Mouse (Mus musculus) hindbrain, postnatal 0 days (tissue): ENCODE results near the gene Olfr1358. TPM values are rescaled to one million over a fixed set of nuclear protein-coding genes. Genes with fewer than 3 reads are reported as not detected.

Experiments used
- ATAC-seq: fragments of 200-750 bp; cut with Nextera tagmentation; 2 replicates; pipeline ENCODE4 v1.8.0; 2017; ENCODE audit warnings: mild to moderate bottlenecking, moderate TSS enrichment, moderate library complexity
- DNase-seq: peaks from one replicate; pipeline ENCODE4 v3.0.0-alpha.2; 2015; ENCODE audit warnings: low spot score
- H3K27ac ChIP-seq: fragments of 300-500 bp; sonication (generic); 2 replicates; pipeline ENCODE4 v1.5.1; 2014; ENCODE audit warnings: mild to moderate bottlenecking
- H3K27me3 ChIP-seq: fragments of 300-500 bp; sonication (generic); 2 replicates; pipeline ENCODE4 v1.6.1; 2014; ENCODE audit warnings: low read length, mixed read lengths; ENCODE audit not compliant: insufficient read depth
- H3K36me3 ChIP-seq: fragments of 300-500 bp; sonication (generic); 2 replicates; pipeline ENCODE4 v1.6.1; 2014; ENCODE audit warnings: low read length, mixed read lengths; ENCODE audit not compliant: insufficient read depth
- H3K4me1 ChIP-seq: fragments of 300-500 bp; sonication (generic); 2 replicates; pipeline ENCODE4 v1.6.1; 2014; ENCODE audit warnings: antibody characterized with exemption, low read length, mixed read lengths; ENCODE audit not compliant: insufficient read depth
- H3K4me2 ChIP-seq: fragments of 300-500 bp; sonication (generic); 2 replicates; pipeline ENCODE4 v1.6.1; 2014; ENCODE audit warnings: low read depth, mild to moderate bottlenecking, low read length, moderate library complexity, mixed read lengths
- H3K4me3 ChIP-seq: fragments of 300-500 bp; sonication (generic); 2 replicates; pipeline ENCODE4 v1.5.1; 2014; ENCODE audit warnings: low read length
- H3K9ac ChIP-seq: fragments of 300-500 bp; sonication (generic); replicated peaks from 2 replicates; pipeline ENCODE4 v1.6.1; 2014; ENCODE audit warnings: mild to moderate bottlenecking, low read length, moderate library complexity, mixed read lengths
- H3K9me3 ChIP-seq: fragments of 300-500 bp; sonication (generic); 2 replicates; pipeline ENCODE4 v1.6.1; 2016; ENCODE audit warnings: low read length, mixed read lengths
- CTCF ChIP-seq: IDR thresholded peaks from 2 replicates; pipeline ENCODE4 v1.5.1; 2016; ENCODE audit warnings: antibody characterized with exemption, control low read depth, low read depth
- WGBS: fragments of 180-500 bp; shearing (Covaris S2); extraction: QIAGEN DNeasy Blood & Tissue Kit; methylation state at CpG from one replicate; pipeline ENCODE4 v1.1.7; 2014; 5-methylcytosine and 5-hydroxymethylcytosine counted together
- microRNA-seq, 2 experiments: library from miRNA; unstranded; fragments of <30 nt; microRNA quantifications; one replicate each; pipeline ENCODE4; 2016
- polyA plus RNA-seq: library from polyadenylated mRNA; unstranded; fragments of >200 nt; fragmentation: Nextera tagmentation; extraction: Ambion mirVana; gene quantifications from 2 replicates; pipeline ENCODE4 v1.2.1, GENCODE M21; 2015
- total RNA-seq: library from RNA; depleted of rRNA; stranded (reverse); fragments of >200 nt; gene quantifications from 2 replicates; pipeline ENCODE4 v1.2.3, GENCODE M21; 2014; rRNA removed

Gene Olfr1358
- total and polyA plus RNA-seq, 2 experiments from 2014 or later: not detected

GRCm38 (mm10) chr10:78569686-78570085 lies 52.5 kb downstream of the Olfr1358 start:
- H3K36me3 ChIP-seq: no peaks in the 10 kb centered on the region
- H3K9ac ChIP-seq: no peak overlapping the region
- ATAC-seq: no peak
- WGBS: 64% methylated on average over 3 of the region's 3 CpGs
- H3K4me3 ChIP-seq: no peak overlapping the region
- no peak overlapping the region for H3K27ac ChIP-seq
- no peak overlapping the region for H3K4me2 ChIP-seq
- H3K4me1 ChIP-seq: no peaks in the 10 kb centered on the region
- no peaks in the 10 kb centered on the region for H3K9me3 ChIP-seq
- no peak for TF ChIP-seq CTCF
- no peaks in the 10 kb centered on the region for H3K27me3 ChIP-seq
- DNase-seq: no peak

Small RNA genes within 50 kb of the gene (microRNA-seq; reads per million reads assigned to microRNA genes)
- 0 reads per million in 2 experiments for gene Gm27541

Other genes with a start within 250 kb of the Olfr1358 start
- 123 and 158 TPM in 2 replicates for gene Agpat3, start 164.9 kb upstream of the Olfr1358 start, total RNA-seq
- 115 and 117 TPM in 2 replicates for gene Agpat3, start 164.9 kb upstream of the Olfr1358 start, polyA plus RNA-seq
- 176 and 179 TPM in 2 replicates for gene Rrp1, start 104.4 kb upstream of the Olfr1358 start, total RNA-seq
- gene Rrp1, start 104.4 kb upstream of the Olfr1358 start, polyA plus RNA-seq: 429 and 435 TPM in 2 replicates
- gene Cstb, start 91.8 kb upstream of the Olfr1358 start, total RNA-seq: 80.6 and 84.4 TPM in 2 replicates
- 147 and 148 TPM in 2 replicates for gene Cstb, start 91.8 kb upstream of the Olfr1358 start, polyA plus RNA-seq
- 63.1 and 70.7 TPM in 2 replicates for gene Pdxk, start 52.5 kb upstream of the Olfr1358 start, total RNA-seq
- gene Pdxk, start 52.5 kb upstream of the Olfr1358 start, polyA plus RNA-seq: 42.8 and 45.8 TPM in 2 replicates
- gene Ilvbl, start 56.9 kb downstream of the Olfr1358 start, total RNA-seq: 59.1 and 66.2 TPM in 2 replicates
- gene Ilvbl, start 56.9 kb downstream of the Olfr1358 start, polyA plus RNA-seq: 83.6 and 86.4 TPM in 2 replicates
- 5.6 and 7.2 TPM in 2 replicates for gene Syde1, start 74.5 kb downstream of the Olfr1358 start, total RNA-seq
- gene Syde1, start 74.5 kb downstream of the Olfr1358 start, polyA plus RNA-seq: 3.5 and 3.6 TPM in 2 replicates
- not detected in 2 replicates for gene Olfr1357, start 100.6 kb downstream of the Olfr1358 start, total RNA-seq
- not detected in 2 replicates for gene Olfr1357, start 100.6 kb downstream of the Olfr1358 start, polyA plus RNA-seq
- gene Casp14, start 200.9 kb downstream of the Olfr1358 start, total RNA-seq: not detected in 2 replicates
- gene Casp14, start 200.9 kb downstream of the Olfr1358 start, polyA plus RNA-seq: not detected in 2 replicates
- gene Ccdc105, start 235.6 kb downstream of the Olfr1358 start, total RNA-seq: not detected in 2 replicates
- 0.16 and 0.28 TPM in 2 replicates for gene Ccdc105, start 235.6 kb downstream of the Olfr1358 start, polyA plus RNA-seq